Mouse (Mus musculus): Measurements from ENCODE around the gene Pigu. TPM values are rescaled to one million over a fixed set of nuclear protein-coding genes. Genes with fewer than 3 reads are reported as not detected.

Pigu gene
- total and polyA plus RNA-seq, 2 experiments: 9.3 to 24.0 TPM

GRCm38 (mm10) chr2:155240915-155241314, 116.3 kb downstream of the Pigu start:
- H3K27ac ChIP-seq (replicated peaks; ENCODE audit: insufficient read depth, low read depth, low read length): peak overlapping the region; percentile 36; the same call in 1 of the 2 replicates
- H3K9ac ChIP-seq (ENCODE audit: low read depth, low read length): no peak overlapping the region
- peaks cover 14% of the 10 kb centered on the region for H3K4me1 ChIP-seq (ENCODE audit: control insufficient read depth, insufficient read depth, low read length)
- H3K4me3 ChIP-seq (ENCODE audit: insufficient read depth, low read depth, low read length): no peak overlapping the region
- WGBS: 32% methylated on average over 4 of the region's 4 CpGs
- DNase-seq (ENCODE audit: extremely low read depth, low read depth, low spot score): peak; percentile 91
- H3K36me3 ChIP-seq (ENCODE audit: control insufficient read depth, insufficient read depth, low read length): peaks cover 12% of the 10 kb centered on the region; the same call in 1 of the 2 replicates
- peaks cover 21% of the 10 kb centered on the region for H3K79me2 ChIP-seq (ENCODE audit: control insufficient read depth, insufficient read depth, low read length)
- H3K27me3 ChIP-seq (ENCODE audit: control insufficient read depth, insufficient read depth, low read length): no peaks in the 10 kb centered on the region
- TF ChIP-seq CTCF (IDR thresholded peaks at IDR 0.05; ENCODE audit: low read depth, low read length) (peak; percentile 81), POLR2A (IDR thresholded peaks at IDR 0.05; ENCODE audit: extremely low read depth, insufficient read depth, low read length) (no peak)

GRCm38 (mm10) chr2:155237276-155237675, 120.0 kb downstream of the Pigu start:
- H3K4me1 ChIP-seq (ENCODE audit: control insufficient read depth, insufficient read depth, low read length): peaks cover 16% of the 10 kb centered on the region
- H3K4me3 ChIP-seq (ENCODE audit: insufficient read depth, low read depth, low read length): peak overlapping the region; percentile 86
- no peak for TF ChIP-seq POLR2A (IDR thresholded peaks at IDR 0.05; ENCODE audit: extremely low read depth, insufficient read depth, low read length)
- no peak for TF ChIP-seq CTCF (IDR thresholded peaks at IDR 0.05; ENCODE audit: low read depth, low read length)
- no peaks in the 10 kb centered on the region for H3K27me3 ChIP-seq (ENCODE audit: control insufficient read depth, insufficient read depth, low read length)
- WGBS: 7% methylated on average over 4 of the region's 4 CpGs
- no peaks in the 10 kb centered on the region for H3K36me3 ChIP-seq (ENCODE audit: control insufficient read depth, insufficient read depth, low read length)
- peak overlapping the region; percentile 74 for H3K9ac ChIP-seq (ENCODE audit: low read depth, low read length)
- no peak for DNase-seq (ENCODE audit: extremely low read depth, low read depth, low spot score)
- no peak overlapping the region; the same call in 1 of the 2 replicates for H3K27ac ChIP-seq (replicated peaks; ENCODE audit: insufficient read depth, low read depth, low read length)
- H3K79me2 ChIP-seq (ENCODE audit: control insufficient read depth, insufficient read depth, low read length): peaks cover 21% of the 10 kb centered on the region

DNA sequence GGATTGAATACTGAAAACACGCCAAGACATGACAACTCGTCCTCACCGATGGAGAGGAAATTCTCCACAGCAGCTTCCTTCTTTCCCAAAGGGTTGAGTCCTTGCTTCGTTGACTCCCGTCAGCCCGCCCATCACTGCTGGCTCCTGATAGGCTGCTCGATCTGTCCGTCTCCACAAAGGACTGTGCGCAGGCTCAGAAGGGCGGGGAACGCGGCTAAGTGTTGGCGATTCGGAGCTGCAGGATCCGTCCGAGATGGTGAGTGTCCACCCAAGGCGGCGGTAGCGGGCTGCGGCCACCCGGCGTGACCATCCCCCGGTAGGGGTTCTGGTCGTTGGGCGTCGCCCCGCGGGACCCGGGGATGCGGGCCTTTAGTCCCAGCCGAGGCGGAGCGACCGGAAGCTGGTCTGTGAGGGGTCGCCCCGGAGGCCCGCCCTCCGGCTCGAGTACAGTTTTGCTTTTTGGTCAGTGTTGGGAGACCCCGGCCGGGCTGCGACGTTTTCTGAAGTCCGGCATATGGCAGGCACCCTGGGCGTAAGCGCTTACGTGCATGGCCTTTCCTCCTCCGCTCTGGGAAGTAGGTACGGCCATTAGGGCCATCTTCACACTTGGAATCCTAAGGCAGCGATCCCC, 120.8 kb downstream of the Pigu start, which contains the start of gene Dynlrb1:
Dynlrb1 (plus strand) TSS at position 172 of the 631 bp plus-strand sequence.
- peaks cover 20% of the 10 kb centered on the region for H3K79me2 ChIP-seq (ENCODE audit: control insufficient read depth, insufficient read depth, low read length)
- peak within 1 kb of the TSS; percentile 83 for H3K9ac ChIP-seq (ENCODE audit: low read depth, low read length)
- H3K27ac ChIP-seq (replicated peaks; ENCODE audit: insufficient read depth, low read depth, low read length): peak within 1 kb of the TSS; percentile 70
- DNase-seq (ENCODE audit: extremely low read depth, low read depth, low spot score): peak; percentile 95
- TF ChIP-seq CTCF (IDR thresholded peaks at IDR 0.05; ENCODE audit: low read depth, low read length): no peak
- peak; percentile 88 for TF ChIP-seq POLR2A (IDR thresholded peaks at IDR 0.05; ENCODE audit: extremely low read depth, insufficient read depth, low read length)
- no peaks in the 10 kb centered on the region for H3K27me3 ChIP-seq (ENCODE audit: control insufficient read depth, insufficient read depth, low read length)
- WGBS: under 1% methylated on average over 50 of the region's 50 CpGs
- H3K4me1 ChIP-seq (ENCODE audit: control insufficient read depth, insufficient read depth, low read length): peaks cover 16% of the 10 kb centered on the region
- no peaks in the 10 kb centered on the region for H3K36me3 ChIP-seq (ENCODE audit: control insufficient read depth, insufficient read depth, low read length)
- H3K4me3 ChIP-seq (ENCODE audit: insufficient read depth, low read depth, low read length): peak within 1 kb of the TSS; percentile 86

DNA sequence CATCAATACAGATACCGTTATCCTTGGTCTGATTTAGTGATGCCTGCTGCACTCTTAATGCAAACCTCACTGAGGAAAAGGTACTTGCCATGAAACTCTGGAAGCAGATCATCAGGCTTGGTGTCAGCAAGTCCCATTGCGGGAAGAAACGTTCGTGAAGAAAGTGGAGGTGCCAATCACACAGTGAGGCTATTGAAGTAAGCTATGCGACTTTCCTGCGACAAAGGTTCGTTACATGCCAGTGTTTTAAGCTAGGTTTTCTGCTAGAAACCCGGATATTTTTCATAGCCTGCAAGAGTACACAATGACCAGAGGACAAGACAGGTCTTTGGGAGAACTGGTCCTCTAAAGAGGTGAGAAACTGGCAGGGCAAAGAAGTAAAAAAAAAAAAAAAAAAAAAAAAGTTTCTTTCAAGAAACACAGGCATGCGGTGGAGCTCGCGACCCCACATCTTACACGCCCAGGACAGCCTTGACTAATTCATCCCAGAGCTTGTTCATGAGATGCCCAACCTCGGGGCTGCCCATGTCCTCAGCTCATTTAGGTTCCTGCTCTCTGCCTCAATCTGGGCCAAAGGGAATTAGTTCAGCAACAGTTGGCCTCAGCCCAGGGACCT, 121.4 kb downstream of the Pigu start:
- peak; percentile 14 for DNase-seq (ENCODE audit: extremely low read depth, low read depth, low spot score)
- Histone ChIP-seq H3K4me1 (ENCODE audit: control insufficient read depth, insufficient read depth, low read length) (peaks cover 12% of the 10 kb centered on the region), H3K27me3 (ENCODE audit: control insufficient read depth, insufficient read depth, low read length) (no peaks in the 10 kb centered on the region), H3K79me2 (ENCODE audit: control insufficient read depth, insufficient read depth, low read length) (peaks cover 17% of the 10 kb centered on the region), H3K9ac (ENCODE audit: low read depth, low read length) (0 out of 2 replicates have a peak overlapping the region, but pooled peaks have one; percentile 8), H3K4me3 (ENCODE audit: insufficient read depth, low read depth, low read length) (peak overlapping the region; percentile 32; the same call in 1 of the 2 replicates), H3K36me3 (ENCODE audit: control insufficient read depth, insufficient read depth, low read length) (no peaks in the 10 kb centered on the region), H3K27ac (replicated peaks; ENCODE audit: insufficient read depth, low read depth, low read length) (no peak overlapping the region; the same call in 1 of the 2 replicates)
- TF ChIP-seq POLR2A (IDR thresholded peaks at IDR 0.05; ENCODE audit: extremely low read depth, insufficient read depth, low read length) (no peak), CTCF (IDR thresholded peaks at IDR 0.05; ENCODE audit: low read depth, low read length) (no peak)
- WGBS: 11% methylated on average over 13 of the region's 13 CpGs

Other genes starting within 250 kb of the Pigu start
- gene Itch, start 223.9 kb downstream of the Pigu start, total RNA-seq (2014; rRNA removed): 50.7 and 61.4 TPM in 2 replicates
- 5.9 and 6.1 TPM in 2 replicates for gene Itch, start 223.9 kb downstream of the Pigu start, polyA plus RNA-seq (2012; rRNA removed)
- gene Dynlrb1, start 120.9 kb downstream of the Pigu start, total RNA-seq (2014; rRNA removed): 104 and 124 TPM in 2 replicates
- 141 and 163 TPM in 2 replicates for gene Dynlrb1, start 120.9 kb downstream of the Pigu start, polyA plus RNA-seq (2012; rRNA removed)
- gene Map1lc3a, start 81.1 kb downstream of the Pigu start, total RNA-seq (2014; rRNA removed): 26.8 and 31.8 TPM in 2 replicates
- 87.2 and 125 TPM in 2 replicates for gene Map1lc3a, start 81.1 kb downstream of the Pigu start, polyA plus RNA-seq (2012; rRNA removed)
- 54.2 and 60.6 TPM in 2 replicates for gene Trp53inp2, start 23.6 kb upstream of the Pigu start, total RNA-seq (2014; rRNA removed)
- 98.7 and 142 TPM in 2 replicates for gene Trp53inp2, start 23.6 kb upstream of the Pigu start, polyA plus RNA-seq (2012; rRNA removed)
- 6.4 and 9.5 TPM in 2 replicates for gene Ncoa6, start 116.5 kb upstream of the Pigu start, total RNA-seq (2014; rRNA removed)
- 15.1 and 18.3 TPM in 2 replicates for gene Ncoa6, start 116.5 kb upstream of the Pigu start, polyA plus RNA-seq (2012; rRNA removed)
- gene Acss2, start 160.5 kb upstream of the Pigu start, total RNA-seq (2014; rRNA removed): 204 and 297 TPM in 2 replicates
- gene Acss2, start 160.5 kb upstream of the Pigu start, polyA plus RNA-seq (2012; rRNA removed): 155 and 248 TPM in 2 replicates
- gene Ggt7, start 160.8 kb upstream of the Pigu start, total RNA-seq (2014; rRNA removed): 0.18 and 0.47 TPM in 2 replicates
- 0.63 and 1.7 TPM in 2 replicates for gene Ggt7, start 160.8 kb upstream of the Pigu start, polyA plus RNA-seq (2012; rRNA removed)
- 69.4 and 112 TPM in 2 replicates for gene Gss, start 235.4 kb upstream of the Pigu start, total RNA-seq (2014; rRNA removed)
- gene Gss, start 235.4 kb upstream of the Pigu start, polyA plus RNA-seq (2012; rRNA removed): 113 and 134 TPM in 2 replicates